Mouse (Mus musculus) forebrain, postnatal 0 days (tissue): ENCODE measurements at regions not wholly inside any gene's neighbourhood (a gene's known extent, or its start where the extent isn't known, plus 50 kb on each side); places are given as distances from the start of the nearest gene placed in this dataset.
A peak's percentile ranks its signal among the peaks of the same experiment; 100 is the strongest.
"Not testable (repeated sequence)": the region's sequence is repeated elsewhere in the genome, so short reads cannot be mapped to it uniquely, and the experiment has no call there.

ENCODE experiments used
- ATAC-seq: fragments of 200-750 bp; cut with Nextera tagmentation; 2 replicates; pipeline ENCODE4 v1.8.0; 2017; ENCODE audit warnings: mild to moderate bottlenecking, moderate library complexity
- DNase-seq: peaks from one replicate; pipeline ENCODE4 v3.0.0-alpha.2; 2015
- H3K27ac ChIP-seq: fragments of 300-500 bp; sonication (generic); 2 replicates; pipeline ENCODE4 v1.5.1; 2014; ENCODE audit warnings: low read depth, mild to moderate bottlenecking, antibody characterized with exemption, low read length, moderate library complexity, mixed read lengths
- H3K27me3 ChIP-seq: fragments of 300-500 bp; sonication (generic); 2 replicates; pipeline ENCODE4 v1.6.1; 2014; ENCODE audit warnings: mild to moderate bottlenecking, low read length, mixed read lengths; ENCODE audit not compliant: insufficient read depth
- H3K36me3 ChIP-seq: fragments of 300-500 bp; sonication (generic); 2 replicates; pipeline ENCODE4 v1.6.1; 2014; ENCODE audit warnings: mild to moderate bottlenecking, moderate library complexity; ENCODE audit not compliant: insufficient read depth
- H3K4me1 ChIP-seq: fragments of 300-500 bp; sonication (generic); 2 replicates; pipeline ENCODE4 v1.6.1; 2014; ENCODE audit warnings: antibody characterized with exemption; ENCODE audit not compliant: insufficient read depth
- H3K4me2 ChIP-seq: fragments of 300-500 bp; sonication (generic); 2 replicates; pipeline ENCODE4 v1.6.1; 2014; ENCODE audit warnings: low read depth, mild to moderate bottlenecking, moderate library complexity
- H3K4me3 ChIP-seq: fragments of 300-500 bp; sonication (generic); 2 replicates; pipeline ENCODE4 v1.5.1; 2014; ENCODE audit warnings: low read depth, low read length, mixed read lengths
- H3K9ac ChIP-seq: fragments of 300-500 bp; sonication (generic); 2 replicates; pipeline ENCODE4 v1.6.1; 2014; ENCODE audit warnings: mild to moderate bottlenecking
- H3K9me3 ChIP-seq: fragments of 300-500 bp; sonication (generic); 2 replicates; pipeline ENCODE4 v1.6.1; 2016; ENCODE audit warnings: low read length
- CTCF ChIP-seq: sonication (generic); IDR thresholded peaks from 2 replicates; pipeline ENCODE4 v1.5.1; 2016; ENCODE audit warnings: antibody characterized with exemption, control low read depth, low read depth
- WGBS: fragments of 180-500 bp; shearing (Covaris S2); extraction: QIAGEN DNeasy Blood & Tissue Kit; methylation state at CpG from one replicate; pipeline ENCODE4 v1.1.7; 2014; 5-methylcytosine and 5-hydroxymethylcytosine counted together

GRCm38 (mm10) chr14:9433081-9433590 is 767.1 kb upstream of the 4930452B06Rik start:
- DNase-seq (no peak), ATAC-seq (no peak)
- Histone ChIP-seq H3K4me3 (no peak overlapping the region), H3K27me3 (no peaks in the 10 kb centered on the region), H3K9ac (no peak overlapping the region), H3K4me1 (no peaks in the 10 kb centered on the region), H3K9me3 (no peaks in the 10 kb centered on the region), H3K27ac (no peak overlapping the region), H3K4me2 (no peak overlapping the region), H3K36me3 (no peaks in the 10 kb centered on the region)
- WGBS: 30% methylated on average over 1 of the region's 1 CpGs
- no peak for TF ChIP-seq CTCF

- ATAC-seq (no peak), DNase-seq (no peak)
- Histone ChIP-seq H3K9me3 (no peaks in the 10 kb centered on the region), H3K4me3 (no peak overlapping the region), H3K4me2 (no peak overlapping the region), H3K27ac (no peak overlapping the region), H3K36me3 (no peaks in the 10 kb centered on the region), H3K4me1 (no peaks in the 10 kb centered on the region), H3K27me3 (no peaks in the 10 kb centered on the region), H3K9ac (no peak overlapping the region)
- WGBS: 41% methylated on average over 2 of the region's 2 CpGs
- no peak for TF ChIP-seq CTCF
These were observed 765.8 kb upstream of the 4930452B06Rik start for GRCm38 (mm10) chr14:9431798-9432197.

- no peak for TF ChIP-seq CTCF
- ATAC-seq: no peak
- 68% methylated on average over 4 of the region's 4 CpGs for WGBS
These were observed 745.9 kb upstream of the 4930452B06Rik start for GRCm38 (mm10) chr14:9411822-9412403.

GRCm38 (mm10) chr14:9403688-9404087 is 737.6 kb upstream of the 4930452B06Rik start:
- no peak overlapping the region for H3K27ac ChIP-seq
- H3K9me3 ChIP-seq: no peaks in the 10 kb centered on the region
- H3K4me3 ChIP-seq: no peak overlapping the region
- no peak overlapping the region for H3K9ac ChIP-seq
- H3K4me2 ChIP-seq: no peak overlapping the region
- DNase-seq: no peak
- ATAC-seq: no peak
- H3K4me1 ChIP-seq: no peaks in the 10 kb centered on the region
- 94% methylated on average over 7 of the region's 7 CpGs for whole genome bisulfite sequencing
- no peaks in the 10 kb centered on the region for H3K27me3 ChIP-seq
- no peak for TF ChIP-seq CTCF
- H3K36me3 ChIP-seq: no peaks in the 10 kb centered on the region

More at GRCm38 (mm10) chr14:9411822-9412403, 745.9 kb upstream of the 4930452B06Rik start:
- Histone ChIP-seq H3K9ac (no peak overlapping the region), H3K4me3 (no peak overlapping the region), H3K4me1 (no peaks in the 10 kb centered on the region), H3K9me3 (no peaks in the 10 kb centered on the region), H3K27me3 (no peaks in the 10 kb centered on the region), H3K27ac (no peak overlapping the region), H3K36me3 (no peaks in the 10 kb centered on the region), H3K4me2 (no peak overlapping the region)
- no peak for DNase-seq

DNA sequence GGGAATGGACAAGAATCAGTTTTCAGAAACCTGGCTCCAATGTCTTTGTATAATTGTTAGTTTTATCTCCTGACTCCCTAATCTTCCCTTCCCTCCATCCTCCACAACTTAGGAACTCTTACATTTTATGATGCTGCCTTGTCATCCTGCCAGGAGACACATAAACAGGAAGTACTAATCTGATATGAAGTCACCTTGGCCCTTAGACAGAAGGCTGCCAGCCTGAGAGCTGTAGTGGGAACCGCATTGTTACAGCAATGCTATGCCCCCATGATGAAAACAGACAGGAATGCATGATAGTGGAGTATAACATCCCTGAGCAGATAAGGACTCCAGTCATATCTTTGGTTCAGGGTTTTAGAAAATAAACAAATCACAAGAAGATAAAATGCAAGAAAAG is 734.8 kb upstream of the 4930452B06Rik start:
- Histone ChIP-seq H3K4me2 (no peak overlapping the region), H3K27ac (no peak overlapping the region), H3K4me3 (no peak overlapping the region), H3K27me3 (no peaks in the 10 kb centered on the region), H3K9ac (no peak overlapping the region), H3K36me3 (no peaks in the 10 kb centered on the region), H3K4me1 (no peaks in the 10 kb centered on the region), H3K9me3 (no peaks in the 10 kb centered on the region)
- TF ChIP-seq CTCF: no peak
- DNase-seq: no peak
- no peak for ATAC-seq
- 89% methylated on average over 1 of the region's 1 CpGs for WGBS

- H3K4me1 ChIP-seq: no peaks in the 10 kb centered on the region
- H3K4me2 ChIP-seq: no peak overlapping the region
- peak; percentile 96 for TF ChIP-seq CTCF
- H3K9ac ChIP-seq: no peak overlapping the region
- no peaks in the 10 kb centered on the region for H3K36me3 ChIP-seq
- peak; percentile 77 for ATAC-seq
- H3K27ac ChIP-seq: no peak overlapping the region
- no peak overlapping the region for H3K4me3 ChIP-seq
- no peaks in the 10 kb centered on the region for H3K27me3 ChIP-seq
- peak; percentile 92 for DNase-seq
- WGBS: 20% methylated on average over 4 of the region's 4 CpGs
- no peaks in the 10 kb centered on the region for H3K9me3 ChIP-seq
These were observed 727.3 kb upstream of the 4930452B06Rik start for GRCm38 (mm10) chr14:9393271-9393771.

- DNase-seq, H3K27me3 ChIP-seq, H3K27ac ChIP-seq, ATAC-seq, H3K9me3 ChIP-seq, H3K4me3 ChIP-seq, H3K9ac ChIP-seq, H3K4me2 ChIP-seq, H3K36me3 ChIP-seq, H3K4me1 ChIP-seq: not testable (repeated sequence)
- WGBS: 95% methylated on average over 5 of the region's 5 CpGs
These were observed 724.0 kb upstream of the 4930452B06Rik start for GRCm38 (mm10) chr14:9389878-9390536.
